Mouse (Mus musculus) midbrain, postnatal 0 days (tissue): ENCODE measurements at regions not wholly inside any gene's neighbourhood (a gene's known extent, or its start where the extent isn't known, plus 50 kb on each side); places are given as distances from the start of the nearest gene placed in this dataset.
"Not testable (repeated sequence)": the region's sequence is repeated elsewhere in the genome, so short reads cannot be mapped to it uniquely, and the experiment has no call there.

ENCODE experiments used
- ATAC-seq: fragments of 200-750 bp; cut with Nextera tagmentation; 2 replicates; pipeline ENCODE4 v1.8.0; 2017; ENCODE audit warnings: moderate number of reproducible peaks, mild to moderate bottlenecking, moderate TSS enrichment, moderate library complexity; ENCODE audit not compliant: low FRiP score
- DNase-seq: peaks from one replicate; pipeline ENCODE4 v3.0.0-alpha.2; 2015; ENCODE audit warnings: low spot score
- H3K27ac ChIP-seq: fragments of 300-500 bp; sonication (generic); 2 replicates; pipeline ENCODE4 v1.5.1; 2014; ENCODE audit warnings: low read depth, mild to moderate bottlenecking, low read length, mixed read lengths
- H3K27me3 ChIP-seq: fragments of 300-500 bp; sonication (generic); 2 replicates; pipeline ENCODE4 v1.6.1; 2014; ENCODE audit warnings: low read length, control low read depth, mixed read lengths; ENCODE audit not compliant: insufficient read depth
- H3K36me3 ChIP-seq: fragments of 300-500 bp; sonication (generic); 2 replicates; pipeline ENCODE4 v1.6.1; 2014; ENCODE audit warnings: low read length, control low read depth, mixed read lengths; ENCODE audit not compliant: insufficient read depth
- H3K4me1 ChIP-seq: fragments of 300-500 bp; sonication (generic); 2 replicates; pipeline ENCODE4 v1.6.1; 2014; ENCODE audit warnings: mild to moderate bottlenecking, control low read depth, antibody characterized with exemption, low read length, mixed read lengths; ENCODE audit not compliant: insufficient read depth
- H3K4me2 ChIP-seq: fragments of 300-500 bp; sonication (generic); 2 replicates; pipeline ENCODE4 v1.6.1; 2014; ENCODE audit warnings: low read depth, mild to moderate bottlenecking, low read length, mixed read lengths; ENCODE audit not compliant: poor library complexity, severe bottlenecking
- H3K4me3 ChIP-seq: fragments of 300-500 bp; sonication (generic); 2 replicates; pipeline ENCODE4 v1.5.1; 2014; ENCODE audit warnings: low read depth, mild to moderate bottlenecking, low read length, moderate library complexity
- H3K9ac ChIP-seq: fragments of 300-500 bp; sonication (generic); replicated peaks from 2 replicates; pipeline ENCODE4 v1.6.1; 2014; ENCODE audit warnings: mild to moderate bottlenecking, low read length, moderate library complexity, mixed read lengths; ENCODE audit not compliant: poor library complexity, severe bottlenecking
- H3K9me3 ChIP-seq: fragments of 300-500 bp; sonication (generic); 2 replicates; pipeline ENCODE4 v1.6.1; 2016; ENCODE audit warnings: low read length, control low read depth
- CTCF ChIP-seq: IDR thresholded peaks from 2 replicates; pipeline ENCODE4 v1.5.1; 2016; ENCODE audit warnings: antibody characterized with exemption, mild to moderate bottlenecking
- WGBS: fragments of 180-500 bp; shearing (Covaris S2); extraction: QIAGEN DNeasy Blood & Tissue Kit; methylation state at CpG from one replicate; pipeline ENCODE4 v1.1.7; 2014; 5-methylcytosine and 5-hydroxymethylcytosine counted together

DNA sequence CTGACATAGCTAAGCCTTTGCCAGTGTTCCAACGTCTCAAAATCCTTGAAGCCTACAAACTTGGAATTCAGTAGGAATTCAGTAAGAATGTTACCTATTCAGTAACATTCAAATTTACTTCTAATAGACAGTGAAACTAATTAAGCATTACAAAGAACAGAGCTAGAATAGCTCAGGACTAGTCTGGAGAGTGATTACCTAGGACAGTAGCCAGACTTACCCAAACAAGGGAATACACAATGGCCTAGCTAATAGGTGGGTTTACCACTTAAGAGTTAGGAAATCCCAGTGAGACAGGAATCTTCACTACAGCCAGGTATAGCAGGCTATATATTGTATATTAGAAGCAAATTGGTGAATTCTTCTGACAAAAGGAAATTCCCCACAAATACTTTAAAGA, 182.4 kb downstream of the Rab10 start:
- H3K9ac ChIP-seq, H3K27ac ChIP-seq, DNase-seq, H3K9me3 ChIP-seq, H3K4me1 ChIP-seq, ATAC-seq, H3K36me3 ChIP-seq, H3K4me3 ChIP-seq, H3K27me3 ChIP-seq, H3K4me2 ChIP-seq: not testable (repeated sequence)
- WGBS: 67% methylated on average over 1 of the region's 1 CpGs

- DNase-seq (no peak), ATAC-seq (no peak)
- Histone ChIP-seq H3K27me3 (no peaks in the 10 kb centered on the region), H3K4me1 (no peaks in the 10 kb centered on the region), H3K9me3 (no peaks in the 10 kb centered on the region), H3K36me3 (no peaks in the 10 kb centered on the region), H3K4me2 (no peak overlapping the region), H3K27ac (no peak overlapping the region), H3K4me3 (no peak overlapping the region), H3K9ac (no peak overlapping the region)
- WGBS: 64% methylated on average over 1 of the region's 1 CpGs
- no peak for TF ChIP-seq CTCF
Observed at GRCm38 (mm10) chr12:3124036-3124435, 185.7 kb downstream of the Rab10 start.

- not testable (repeated sequence) for H3K27me3 ChIP-seq, H3K4me2 ChIP-seq, H3K9ac ChIP-seq, H3K36me3 ChIP-seq, H3K4me1 ChIP-seq, ATAC-seq, H3K4me3 ChIP-seq, H3K27ac ChIP-seq, DNase-seq, H3K9me3 ChIP-seq
- 68% methylated on average over 11 of the region's 11 CpGs for WGBS
Observed at GRCm38 (mm10) chr12:3110589-3110988, 199.2 kb downstream of the Rab10 start.

DNA sequence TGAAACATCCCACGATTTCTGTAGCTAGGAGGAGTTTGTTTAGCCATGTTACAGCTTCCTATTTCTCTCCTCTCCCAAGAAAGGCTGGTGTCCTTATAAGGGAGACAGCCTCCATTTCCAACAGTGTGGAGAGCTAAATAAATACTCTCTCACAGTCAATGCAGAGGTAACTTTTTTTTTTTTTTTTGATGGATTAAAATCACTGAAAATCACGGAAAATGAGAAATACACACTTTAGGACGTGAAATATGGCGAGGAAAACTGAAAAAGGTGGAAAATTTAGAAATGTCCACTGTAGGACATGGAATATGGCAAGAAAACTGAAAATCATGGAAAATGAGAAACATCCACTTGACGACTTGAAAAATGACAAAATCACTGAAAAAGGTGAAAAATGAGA, 200.1 kb downstream of the Rab10 start:
- not testable (repeated sequence) for H3K27me3 ChIP-seq
- 78% methylated on average over 5 of the region's 5 CpGs for WGBS

DNA sequence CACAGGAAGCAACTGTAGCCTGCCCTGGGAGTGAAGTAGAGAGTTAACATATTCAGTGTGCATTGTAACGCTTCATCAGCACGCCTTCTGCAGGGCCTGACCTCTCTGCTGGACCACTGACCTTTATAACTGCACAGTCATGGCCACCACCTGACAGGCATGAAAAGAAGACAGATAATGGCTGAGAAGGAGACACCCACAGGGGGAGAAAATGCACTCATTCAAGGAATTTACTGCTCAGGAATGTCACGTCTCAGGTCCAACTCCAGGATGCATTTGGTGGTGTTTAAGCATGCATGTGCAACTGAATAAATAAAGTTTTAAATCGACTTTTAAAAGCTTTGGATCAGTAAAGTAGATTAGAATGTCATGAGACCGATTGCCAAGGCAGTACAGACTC, 207.8 kb downstream of the Rab10 start:
- H3K36me3 ChIP-seq, H3K4me2 ChIP-seq, ATAC-seq, H3K9ac ChIP-seq, H3K4me3 ChIP-seq, H3K9me3 ChIP-seq, DNase-seq, H3K4me1 ChIP-seq, H3K27ac ChIP-seq, H3K27me3 ChIP-seq: not testable (repeated sequence)
- 56% methylated on average over 5 of the region's 5 CpGs for WGBS

More for the DNA sequence above, 200.1 kb downstream of the Rab10 start:
- H3K4me1 ChIP-seq, H3K4me2 ChIP-seq, ATAC-seq, DNase-seq, H3K9me3 ChIP-seq, H3K27ac ChIP-seq, H3K9ac ChIP-seq, H3K36me3 ChIP-seq, H3K4me3 ChIP-seq: not testable (repeated sequence)

DNA sequence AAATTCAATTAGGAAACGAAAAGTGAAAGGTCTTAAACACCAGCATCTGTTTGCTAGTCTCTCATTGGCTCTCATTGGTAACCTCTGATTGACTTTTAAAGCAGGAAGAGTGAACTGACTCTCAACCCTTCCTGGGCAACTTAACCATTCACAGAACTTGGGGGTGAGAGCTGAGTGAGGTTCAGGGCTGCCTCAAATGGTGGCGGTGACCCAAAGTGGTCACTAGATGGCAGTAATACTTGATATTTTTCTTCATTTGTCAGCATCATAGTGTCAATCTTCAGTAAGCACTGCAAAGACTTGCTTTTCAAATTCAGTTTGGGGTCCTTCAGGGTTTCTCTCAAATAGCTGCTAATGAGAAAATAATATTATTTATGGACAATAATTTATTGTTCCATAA, 211.6 kb downstream of the Rab10 start:
- not testable (repeated sequence) for H3K4me2 ChIP-seq, H3K27ac ChIP-seq, ATAC-seq, DNase-seq, H3K27me3 ChIP-seq, H3K36me3 ChIP-seq, H3K9me3 ChIP-seq, H3K4me3 ChIP-seq, H3K9ac ChIP-seq, H3K4me1 ChIP-seq
- WGBS: 21% methylated on average over 2 of the region's 2 CpGs
- TF ChIP-seq CTCF: peak; percentile 47

GRCm38 (mm10) chr12:3094509-3094908, 215.3 kb downstream of the Rab10 start:
- Histone ChIP-seq H3K4me3 (no peak overlapping the region), H3K9me3 (no peaks in the 10 kb centered on the region), H3K27ac (no peak overlapping the region), H3K4me2 (no peak overlapping the region), H3K27me3 (no peaks in the 10 kb centered on the region), H3K4me1 (no peaks in the 10 kb centered on the region), H3K36me3 (no peaks in the 10 kb centered on the region), H3K9ac (no peak overlapping the region)
- no peak for TF ChIP-seq CTCF
- DNase-seq: no peak
- 93% methylated on average over 5 of the region's 5 CpGs for WGBS
- no peak for ATAC-seq

DNA sequence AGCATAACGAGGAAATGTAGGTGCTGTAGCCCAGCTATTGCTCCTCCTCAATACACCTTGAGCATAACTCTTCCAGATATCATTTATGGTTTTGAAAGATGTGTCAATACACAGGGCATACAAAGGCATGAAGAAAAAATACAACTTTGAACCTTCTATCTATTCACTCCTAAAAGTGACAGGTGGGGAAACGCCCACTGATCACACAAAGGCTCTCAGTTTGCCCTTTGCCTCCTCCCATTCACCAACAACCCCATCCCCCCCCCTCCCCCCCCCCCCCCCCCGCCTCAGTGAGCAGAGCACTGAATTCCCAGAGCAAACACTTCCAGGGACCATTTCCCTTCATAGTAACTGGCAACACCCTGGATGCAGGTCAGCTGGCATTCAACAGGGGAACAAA, 216.8 kb downstream of the Rab10 start:
- not testable (repeated sequence) for H3K36me3 ChIP-seq, H3K9me3 ChIP-seq, H3K27ac ChIP-seq, H3K27me3 ChIP-seq, H3K4me1 ChIP-seq, H3K4me2 ChIP-seq, ATAC-seq, H3K4me3 ChIP-seq, H3K9ac ChIP-seq, DNase-seq
- 71% methylated on average over 2 of the region's 3 CpGs for WGBS

DNA sequence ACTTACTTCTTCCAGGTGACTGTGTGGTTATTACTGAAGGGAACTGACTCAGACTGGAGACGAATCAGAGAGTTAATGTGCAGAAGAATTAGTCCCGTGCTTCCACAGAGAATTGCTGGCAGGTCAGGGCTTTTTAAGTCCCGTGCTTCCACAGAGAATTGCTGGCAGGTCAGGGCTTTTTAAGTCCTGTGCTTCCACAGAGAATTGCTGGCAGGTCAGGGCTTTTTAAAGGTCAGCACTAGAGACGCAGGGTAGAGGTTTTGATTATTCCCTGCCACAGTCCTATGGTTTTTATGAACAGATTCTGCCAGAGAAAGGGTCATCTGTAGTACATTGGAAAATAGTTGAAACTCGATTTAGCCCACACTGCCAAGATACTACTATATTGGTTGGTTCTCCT, 260.2 kb downstream of the Rab10 start:
- not testable (repeated sequence) for ATAC-seq, H3K4me2 ChIP-seq, H3K4me3 ChIP-seq, H3K27me3 ChIP-seq, DNase-seq, H3K9me3 ChIP-seq, H3K36me3 ChIP-seq, H3K9ac ChIP-seq, H3K27ac ChIP-seq, H3K4me1 ChIP-seq
- 75% methylated on average over 5 of the region's 5 CpGs for WGBS
